Mouse (Mus musculus): ENCODE data around the gene Nbeal1. TPM values are rescaled to one million over a fixed set of nuclear protein-coding genes. Genes with fewer than 3 reads are reported as not detected.

Gene Nbeal1
- polyA plus RNA-seq, 1 experiment: 8.7 TPM

- TF ChIP-seq CTCF (IDR thresholded peaks at IDR 0.05; ENCODE audit: borderline replicate concordance, insufficient read depth, low read depth, low read length): no peak
- no peak for TF ChIP-seq POLR2A (IDR thresholded peaks at IDR 0.05; ENCODE audit: borderline replicate concordance, insufficient read depth, low read length)
- DNase-seq: no peak
- H3K4me1 ChIP-seq (ENCODE audit: control insufficient read depth, insufficient read depth, low read length): no peaks in the 10 kb centered on the region
- 82% methylated on average over 2 of the region's 2 CpGs for WGBS
- no peak overlapping the region for H3K27ac ChIP-seq (ENCODE audit: insufficient read depth, low read length)
- H3K4me3 ChIP-seq (replicated peaks; ENCODE audit: insufficient read depth, low read depth, low read length): no peak overlapping the region
- H3K27me3 ChIP-seq (ENCODE audit: control insufficient read depth, insufficient read depth, low read length): no peaks in the 10 kb centered on the region
These were observed 165.3 kb downstream of the Nbeal1 start for GRCm38 (mm10) chr1:60345712-60346111.

DNA sequence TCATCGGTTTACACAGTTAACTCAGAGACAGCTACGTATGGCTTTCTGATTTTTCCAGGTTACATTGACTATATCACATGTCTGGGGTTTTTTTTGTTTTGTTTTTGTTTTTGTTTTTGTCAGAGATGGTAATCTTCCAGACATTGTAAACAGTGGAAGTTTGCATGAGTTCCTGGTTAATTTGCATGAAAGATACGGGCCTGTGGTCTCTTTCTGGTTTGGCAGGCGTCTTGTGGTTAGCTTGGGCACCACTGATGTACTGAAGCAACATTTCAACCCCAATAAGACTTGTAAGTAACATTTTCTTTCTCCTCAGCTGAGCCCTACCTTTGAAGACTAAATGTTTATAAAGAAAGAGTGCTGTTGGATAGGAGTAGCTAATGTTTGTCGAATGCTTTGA is 172.4 kb downstream of the Nbeal1 start:
- no peak for TF ChIP-seq CTCF (IDR thresholded peaks at IDR 0.05; ENCODE audit: borderline replicate concordance, insufficient read depth, low read depth, low read length)
- TF ChIP-seq POLR2A (IDR thresholded peaks at IDR 0.05; ENCODE audit: borderline replicate concordance, insufficient read depth, low read length): no peak
- no peaks in the 10 kb centered on the region for H3K27me3 ChIP-seq (ENCODE audit: control insufficient read depth, insufficient read depth, low read length)
- H3K27ac ChIP-seq (ENCODE audit: insufficient read depth, low read length): no peak overlapping the region
- no peak for DNase-seq
- no peak overlapping the region for H3K4me3 ChIP-seq (replicated peaks; ENCODE audit: insufficient read depth, low read depth, low read length)
- H3K4me1 ChIP-seq (ENCODE audit: control insufficient read depth, insufficient read depth, low read length): no peaks in the 10 kb centered on the region
- 86% methylated on average over 5 of the region's 5 CpGs for WGBS

DNA sequence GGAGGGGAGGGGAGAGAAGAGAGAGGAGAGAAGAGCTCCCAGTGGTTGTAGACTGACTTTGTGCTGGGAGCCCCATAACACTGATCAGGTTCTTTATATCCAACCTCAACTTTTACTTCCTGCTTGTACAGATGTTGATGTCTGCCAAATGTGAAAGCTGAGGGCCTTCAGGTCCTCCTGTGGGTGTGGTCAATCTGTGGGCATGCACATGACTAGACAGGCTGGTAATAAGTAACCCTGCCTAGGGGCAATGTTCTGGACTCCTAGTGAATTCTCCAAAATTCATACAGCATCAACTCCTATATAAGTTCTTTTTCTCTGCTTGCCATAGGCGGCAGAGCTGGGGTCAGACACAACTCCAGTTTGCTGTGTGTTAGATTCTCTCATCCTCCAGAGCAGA is 181.2 kb downstream of the Nbeal1 start:
- 97% methylated on average over 1 of the region's 1 CpGs for WGBS
- no peak for TF ChIP-seq CTCF (IDR thresholded peaks at IDR 0.05; ENCODE audit: borderline replicate concordance, insufficient read depth, low read depth, low read length)
- TF ChIP-seq POLR2A (IDR thresholded peaks at IDR 0.05; ENCODE audit: borderline replicate concordance, insufficient read depth, low read length): no peak
- H3K27ac ChIP-seq (ENCODE audit: insufficient read depth, low read length): no peak overlapping the region
- no peak for DNase-seq
- no peak overlapping the region for H3K4me3 ChIP-seq (replicated peaks; ENCODE audit: insufficient read depth, low read depth, low read length)
- no peaks in the 10 kb centered on the region for H3K4me1 ChIP-seq (ENCODE audit: control insufficient read depth, insufficient read depth, low read length)
- H3K27me3 ChIP-seq (ENCODE audit: control insufficient read depth, insufficient read depth, low read length): no peaks in the 10 kb centered on the region

GRCm38 (mm10) chr1:60376556-60376955 is 196.2 kb downstream of the Nbeal1 start:
- no peak for TF ChIP-seq POLR2A (IDR thresholded peaks at IDR 0.05; ENCODE audit: borderline replicate concordance, insufficient read depth, low read length)
- TF ChIP-seq CTCF (IDR thresholded peaks at IDR 0.05; ENCODE audit: borderline replicate concordance, insufficient read depth, low read depth, low read length): no peak
- Histone ChIP-seq H3K27me3 (ENCODE audit: control insufficient read depth, insufficient read depth, low read length) (no peaks in the 10 kb centered on the region), H3K4me3 (replicated peaks; ENCODE audit: insufficient read depth, low read depth, low read length) (no peak overlapping the region), H3K4me1 (ENCODE audit: control insufficient read depth, insufficient read depth, low read length) (no peaks in the 10 kb centered on the region), H3K27ac (ENCODE audit: insufficient read depth, low read length) (no peak overlapping the region)
- 94% methylated on average over 1 of the region's 1 CpGs for WGBS
- no peak for DNase-seq

GRCm38 (mm10) chr1:60381910-60382309 is 201.5 kb downstream of the Nbeal1 start:
- Histone ChIP-seq H3K27ac (ENCODE audit: insufficient read depth, low read length) (no peak overlapping the region), H3K4me3 (replicated peaks; ENCODE audit: insufficient read depth, low read depth, low read length) (no peak overlapping the region), H3K27me3 (ENCODE audit: control insufficient read depth, insufficient read depth, low read length) (no peaks in the 10 kb centered on the region), H3K4me1 (ENCODE audit: control insufficient read depth, insufficient read depth, low read length) (no peaks in the 10 kb centered on the region)
- no peak for DNase-seq
- TF ChIP-seq CTCF (IDR thresholded peaks at IDR 0.05; ENCODE audit: borderline replicate concordance, insufficient read depth, low read depth, low read length): no peak
- TF ChIP-seq POLR2A (IDR thresholded peaks at IDR 0.05; ENCODE audit: borderline replicate concordance, insufficient read depth, low read length): no peak
- 92% methylated on average over 3 of the region's 3 CpGs for WGBS

Other genes starting within 250 kb of the Nbeal1 start
- gene Ica1l, start 137.4 kb upstream of the Nbeal1 start, polyA plus RNA-seq (2012; rRNA removed): 20.7 and 21.4 TPM in 2 replicates
- gene Carf, start 82.4 kb upstream of the Nbeal1 start, polyA plus RNA-seq (2012; rRNA removed): 9.7 and 9.9 TPM in 2 replicates
- 20.6 and 22.7 TPM in 2 replicates for gene Wdr12, start 82.0 kb upstream of the Nbeal1 start, polyA plus RNA-seq (2012; rRNA removed)
- gene Cyp20a1, start 162.7 kb downstream of the Nbeal1 start, polyA plus RNA-seq (2012; rRNA removed): 15.9 and 17.3 TPM in 2 replicates
- gene Abi2, start 229.0 kb downstream of the Nbeal1 start, polyA plus RNA-seq (2012; rRNA removed): 54.8 and 56.5 TPM in 2 replicates

Measured in cerebellum, adult 2 months (tissue).